Mouse (Mus musculus): ENCODE results near the gene Frmd4a.

- no peak for TF ChIP-seq CTCF (IDR thresholded peaks at IDR 0.05; ENCODE audit: borderline replicate concordance, extremely low read depth, insufficient read depth, insufficient read length)
- TF ChIP-seq POLR2A (IDR thresholded peaks at IDR 0.05; ENCODE audit: borderline replicate concordance, extremely low read depth, insufficient read depth, insufficient read length, poor library complexity, severe bottlenecking): no peak
Measured at GRCm38 (mm10) chr2:4144424-4144823, 126.9 kb downstream of the Frmd4a start.
